Mouse (Mus musculus) G1E (cell line): Measurements from ENCODE around the gene 1700074P13Rik. TPM values are rescaled to one million over a fixed set of nuclear protein-coding genes. Genes with fewer than 3 reads are reported as not detected.
"Not testable (repeated sequence)": the region's sequence is repeated elsewhere in the genome, so short reads cannot be mapped to it uniquely, and the experiment has no call there.

Experiments
- ATAC-seq: 2 replicates; pipeline ENCODE4 v1.8.0; 2016; ENCODE audit warnings: mild to moderate bottlenecking; ENCODE audit not compliant: insufficient number of reproducible peaks, poor library complexity, low FRiP score, severe bottlenecking; ENCODE audit errors: extremely low read depth
- DNase-seq: peaks from one replicate; pipeline ENCODE4 v3.0.0; 2012; ENCODE audit warnings: low spot score
- H3K27me3 ChIP-seq: 2 replicates; pipeline ENCODE4 v1.6.1; 2012; ENCODE audit warnings: mild to moderate bottlenecking, low read length, inconsistent platforms; ENCODE audit not compliant: insufficient read depth
- H3K36me3 ChIP-seq: replicated peaks from 2 replicates; pipeline ENCODE3; 2012; ENCODE audit warnings: mild to moderate bottlenecking, inconsistent platforms
- H3K4me1 ChIP-seq: 2 replicates; pipeline ENCODE4 v1.6.1; 2012; ENCODE audit warnings: low read depth, low read length, inconsistent platforms, mixed read lengths; ENCODE audit not compliant: insufficient read depth
- H3K4me3 ChIP-seq: 2 replicates; pipeline ENCODE4 v1.5.1; 2012; ENCODE audit warnings: low read depth, mild to moderate bottlenecking, inconsistent platforms, low read length, moderate library complexity, mixed read lengths
- H3K9me3 ChIP-seq: replicated peaks from 2 replicates; pipeline ENCODE4 v1.6.1; 2012; ENCODE audit warnings: inconsistent platforms
- CTCF ChIP-seq: IDR thresholded peaks from 2 replicates; pipeline ENCODE4 v1.5.1; 2012; ENCODE audit warnings: low read depth, low read length, inconsistent platforms, mixed read lengths
- GATA1 ChIP-seq: IDR thresholded peaks from 2 replicates; pipeline ENCODE4 v1.6.1; 2012; ENCODE audit warnings: borderline replicate concordance, low read length, inconsistent platforms, mixed read lengths
- GATA2 ChIP-seq: IDR thresholded peaks from 2 replicates; pipeline ENCODE4 v1.6.1; 2012; ENCODE audit warnings: low read depth, low read length, inconsistent platforms, borderline replicate concordance
- POLR2AphosphoS5 ChIP-seq: IDR thresholded peaks from 2 replicates; pipeline ENCODE4 v1.6.1; 2012; ENCODE audit warnings: low read depth, low read length, inconsistent platforms; ENCODE audit not compliant: insufficient replicate concordance
- TAL1 ChIP-seq: conservative IDR thresholded peaks from 2 replicates; pipeline ENCODE4 v1.6.1; 2012; ENCODE audit warnings: low read depth, low read length, inconsistent platforms, mixed read lengths
- polyA plus RNA-seq: library from polyadenylated mRNA; stranded (reverse); fragments of >175 nt; gene quantifications from 2 replicates; pipeline ENCODE4 v1.2.3, GENCODE M21; 2012
- total RNA-seq, 2 experiments: library from RNA; stranded (forward) in 1 of 2; stranded (reverse) in 1 of 2; fragments of 200-1000 nt in 1 of 2; fragments of >200 nt in 1 of 2; fragmentation: Nextera tagmentation in 1 of 2; gene quantifications; 2 replicates each; pipeline ENCODE4 v1.2.3; 2014 to 2017

1700074P13Rik gene
- total RNA-seq (2014; fragmentation: Nextera tagmentation): not detected in 2 replicates
- 0.44 TPM in 1 of 2 replicates, not detected in the other for total RNA-seq (2017)
- not detected in 2 replicates for polyA plus RNA-seq

DNA sequence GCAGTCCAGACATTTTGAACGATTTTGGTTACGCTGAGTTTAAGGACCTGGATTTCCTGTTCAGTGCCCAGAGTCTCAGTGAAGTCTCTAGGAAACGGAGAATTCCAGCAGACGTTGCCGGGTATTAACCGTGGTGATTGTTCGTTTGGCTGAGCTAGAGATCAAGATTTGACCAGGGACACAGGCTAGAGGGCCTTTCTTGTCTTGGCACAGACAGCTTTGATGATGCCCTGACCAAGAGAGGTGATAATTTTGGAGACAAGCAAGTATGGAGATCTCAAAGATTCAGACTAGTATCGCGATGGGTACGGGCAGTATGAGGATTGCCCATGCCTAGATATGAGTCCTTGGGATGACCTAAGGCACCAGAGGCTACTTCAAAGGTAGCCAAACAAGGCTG is at the start of gene 1700074P13Rik:
TSS of gene 1700074P13Rik (minus strand) at position 101 of the 400 bp plus-strand sequence.
- Histone ChIP-seq H3K9me3 (no peaks in the 10 kb centered on the region), H3K4me1 (no peaks in the 10 kb centered on the region), H3K36me3 (no peaks in the 10 kb centered on the region), H3K27me3 (no peaks in the 10 kb centered on the region), H3K4me3 (no peak within 1 kb of the TSS)
- no peak for TF ChIP-seq POLR2AphosphoS5
- TF ChIP-seq GATA1: no peak
- TF ChIP-seq GATA2: no peak
- TF ChIP-seq CTCF: no peak
- TF ChIP-seq TAL1: no peak
- no peak for ATAC-seq
- DNase-seq: no peak

DNA sequence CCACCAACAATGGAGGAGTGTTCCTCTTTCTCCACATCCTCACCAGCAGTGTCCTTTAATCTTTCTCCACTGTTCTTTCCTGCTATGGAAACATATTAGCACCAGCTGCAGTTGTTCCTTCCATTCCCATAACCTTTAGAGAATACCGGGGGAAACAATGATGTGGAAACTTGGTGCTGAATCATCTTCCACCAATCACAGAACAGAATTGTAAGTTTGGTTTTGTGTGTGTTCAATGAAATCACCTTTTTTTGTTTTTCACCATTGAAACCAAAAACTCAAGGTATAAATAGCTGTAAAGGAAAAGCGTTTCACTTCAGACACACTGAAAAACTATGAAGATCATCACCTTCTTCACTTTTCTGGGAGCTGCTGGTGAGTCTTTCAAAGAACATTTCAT is 24.1 kb upstream of the 1700074P13Rik start, which contains the start of gene 1810009J06Rik:
TSS of gene 1810009J06Rik (plus strand) at position 301 of the 400 bp plus-strand sequence.
- H3K9me3 ChIP-seq, H3K4me1 ChIP-seq, H3K27me3 ChIP-seq, H3K36me3 ChIP-seq, ATAC-seq, DNase-seq, H3K4me3 ChIP-seq: not testable (repeated sequence)

DNA sequence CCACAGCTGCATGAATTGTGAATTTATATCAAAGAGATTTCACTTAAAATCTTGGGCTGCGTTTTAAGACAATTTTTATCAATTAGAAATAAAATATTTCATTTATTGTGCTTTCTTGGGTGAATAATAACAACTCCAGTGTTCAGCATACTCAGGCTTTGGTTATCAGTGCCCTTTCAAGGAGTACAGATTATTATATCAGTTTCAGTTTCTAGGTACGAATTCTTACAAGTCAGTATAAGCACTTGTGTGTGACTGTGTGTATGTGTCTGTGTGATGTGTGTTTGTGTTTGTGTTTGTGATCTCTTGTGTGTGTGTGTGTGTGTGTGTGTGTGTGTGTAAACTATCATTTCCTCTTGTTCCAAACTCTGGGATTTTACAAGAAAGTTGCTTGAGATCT is 13.4 kb upstream of the 1700074P13Rik start:
- Histone ChIP-seq H3K27me3 (no peaks in the 10 kb centered on the region), H3K36me3 (no peaks in the 10 kb centered on the region), H3K4me1 (no peaks in the 10 kb centered on the region), H3K9me3 (no peaks in the 10 kb centered on the region), H3K4me3 (no peak overlapping the region)
- ATAC-seq (no peak), DNase-seq (no peak)
- TF ChIP-seq TAL1: no peak
- no peak for TF ChIP-seq GATA2
- TF ChIP-seq GATA1: no peak
- TF ChIP-seq POLR2AphosphoS5: no peak
- no peak for TF ChIP-seq CTCF

DNA sequence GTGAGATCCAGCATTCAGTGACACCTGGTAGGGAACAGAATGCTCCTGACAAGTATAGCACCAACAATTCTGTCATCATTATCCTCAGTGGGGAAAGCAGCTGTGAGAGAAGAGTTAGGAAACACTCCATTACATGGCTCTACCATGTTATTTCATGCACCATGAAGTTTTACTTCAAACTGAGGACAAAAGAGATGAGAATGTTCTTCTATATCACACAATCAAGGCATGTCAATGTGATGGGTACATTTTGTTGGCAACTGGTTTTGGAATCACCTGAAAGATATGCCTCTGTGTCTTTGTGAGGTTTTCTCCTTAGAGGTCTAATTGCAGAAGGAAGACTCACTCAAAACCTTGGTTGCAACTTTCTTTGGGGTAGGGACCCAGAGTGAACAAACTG is 11.4 kb upstream of the 1700074P13Rik start, which contains the start of gene Gm4744:
TSS of gene Gm4744 (minus strand) at position 101 of the 400 bp plus-strand sequence.
- Histone ChIP-seq H3K4me3 (no peak within 1 kb of the TSS), H3K9me3 (no peaks in the 10 kb centered on the region), H3K27me3 (no peaks in the 10 kb centered on the region), H3K36me3 (no peaks in the 10 kb centered on the region), H3K4me1 (no peaks in the 10 kb centered on the region)
- no peak for ATAC-seq
- no peak for TF ChIP-seq GATA1
- TF ChIP-seq CTCF: no peak
- no peak for TF ChIP-seq POLR2AphosphoS5
- TF ChIP-seq TAL1: no peak
- TF ChIP-seq GATA2: no peak
- DNase-seq: no peak

DNA sequence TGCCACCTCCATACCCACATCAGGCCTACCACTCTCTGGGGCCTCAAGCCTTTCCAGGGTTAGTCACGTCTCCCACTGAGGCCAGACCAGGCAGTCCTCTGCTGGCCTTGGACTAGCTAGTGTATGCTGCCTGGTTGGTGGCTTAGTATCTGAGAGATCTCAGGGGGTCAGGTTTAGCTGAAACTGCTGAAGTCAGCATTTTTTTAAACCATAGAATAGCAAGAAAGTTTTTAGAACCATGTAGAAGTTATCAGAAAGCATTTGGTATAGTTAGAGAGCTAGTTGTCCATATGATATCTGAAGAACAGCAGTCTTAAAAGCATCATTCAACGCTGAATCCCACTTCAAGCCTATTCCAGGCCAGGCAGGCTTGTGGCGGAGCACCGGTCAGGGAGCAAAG is 20.4 kb downstream of the 1700074P13Rik start:
- DNase-seq (no peak), ATAC-seq (no peak)
- H3K27me3 ChIP-seq: no peaks in the 10 kb centered on the region
- H3K4me1 ChIP-seq: no peaks in the 10 kb centered on the region
- no peak overlapping the region for H3K4me3 ChIP-seq
- no peaks in the 10 kb centered on the region for H3K36me3 ChIP-seq
- H3K9me3 ChIP-seq: no peaks in the 10 kb centered on the region
- TF ChIP-seq GATA2 (no peak), TAL1 (no peak), GATA1 (no peak), CTCF (no peak)

DNA sequence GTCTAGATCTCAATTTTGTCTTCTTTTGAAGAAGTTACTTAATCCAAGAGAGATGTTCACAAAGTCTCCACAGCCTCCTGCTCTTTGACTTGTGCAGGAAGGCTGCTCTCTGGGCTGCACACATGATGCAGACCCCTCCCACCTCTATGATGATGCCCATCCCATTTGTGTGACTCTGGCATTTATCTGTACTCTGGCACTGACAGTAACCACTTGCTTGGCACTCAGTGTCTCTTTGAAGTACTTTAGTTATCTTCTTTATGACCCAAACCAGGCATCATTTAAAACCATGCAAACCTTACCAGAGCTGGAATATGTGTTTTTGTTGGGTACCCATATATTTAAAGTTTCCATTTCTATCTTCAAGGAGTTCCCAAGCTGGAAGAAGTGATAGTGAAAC is 40.1 kb downstream of the 1700074P13Rik start, which contains the start of gene Prss58:
TSS of gene Prss58 (minus strand) at position 101 of the 400 bp plus-strand sequence.
- DNase-seq: no peak
- no peaks in the 10 kb centered on the region for H3K9me3 ChIP-seq
- ATAC-seq: no peak
- no peaks in the 10 kb centered on the region for H3K4me1 ChIP-seq
- TF ChIP-seq TAL1: no peak
- TF ChIP-seq POLR2AphosphoS5: no peak
- TF ChIP-seq GATA2: no peak
- no peak for TF ChIP-seq CTCF
- no peak for TF ChIP-seq GATA1
- H3K4me3 ChIP-seq: no peak within 1 kb of the TSS
- no peaks in the 10 kb centered on the region for H3K36me3 ChIP-seq
- no peaks in the 10 kb centered on the region for H3K27me3 ChIP-seq

DNA sequence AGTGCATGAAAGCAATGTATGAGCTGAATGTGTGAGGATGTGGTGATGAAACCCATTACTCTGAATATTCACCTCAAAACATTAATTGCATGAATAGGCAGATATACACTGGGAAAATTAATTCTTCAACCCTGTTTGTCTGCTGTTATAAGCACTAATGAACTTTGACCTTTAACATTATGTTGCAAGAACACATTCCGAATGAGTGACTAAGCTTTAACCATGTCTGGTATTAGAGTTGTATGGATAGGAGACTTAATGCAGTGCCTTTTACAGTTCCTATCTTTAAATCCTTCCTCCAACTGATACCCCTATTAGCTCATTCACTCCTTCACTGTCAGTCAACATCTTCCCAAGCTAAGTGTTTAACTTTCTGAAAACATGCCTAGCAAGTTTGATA is 45.6 kb downstream of the 1700074P13Rik start:
- no peak for DNase-seq
- Histone ChIP-seq H3K9me3 (no peaks in the 10 kb centered on the region), H3K4me3 (no peak overlapping the region), H3K27me3 (no peaks in the 10 kb centered on the region), H3K36me3 (no peaks in the 10 kb centered on the region), H3K4me1 (no peaks in the 10 kb centered on the region)
- TF ChIP-seq TAL1 (no peak), POLR2AphosphoS5 (no peak)
- ATAC-seq: no peak
